Mouse (Mus musculus): ENCODE data around the gene Pomp.

Gene Pomp

GRCm38 (mm10) chr5:147902008-147902757 is 41.9 kb downstream of the Pomp start:
- DNase-seq (ENCODE audit: low read depth, low spot score): no peak

GRCm38 (mm10) chr5:147903166-147903565 is 42.9 kb downstream of the Pomp start:
- DNase-seq (ENCODE audit: low read depth, low spot score): no peak

- no peak for DNase-seq (ENCODE audit: low read depth, low spot score)
These were observed 46.9 kb downstream of the Pomp start for GRCm38 (mm10) chr5:147907144-147907543.

- no peak for DNase-seq (ENCODE audit: low read depth, low spot score)
These were observed 47.6 kb downstream of the Pomp start for GRCm38 (mm10) chr5:147907851-147908250.

- DNase-seq (ENCODE audit: low read depth, low spot score): no peak
These were observed 50.7 kb downstream of the Pomp start for GRCm38 (mm10) chr5:147910807-147911509.

- no peak for DNase-seq (ENCODE audit: low read depth, low spot score)
These were observed 51.5 kb downstream of the Pomp start for GRCm38 (mm10) chr5:147911744-147912143.

- no peak for DNase-seq (ENCODE audit: low read depth, low spot score)
These were observed 53.1 kb downstream of the Pomp start for GRCm38 (mm10) chr5:147913241-147913842.

GRCm38 (mm10) chr5:147915038-147915566 is 54.8 kb downstream of the Pomp start:
- DNase-seq (ENCODE audit: low read depth, low spot score): no peak

- DNase-seq (ENCODE audit: low read depth, low spot score): no peak
These were observed 55.9 kb downstream of the Pomp start for GRCm38 (mm10) chr5:147916171-147916570.

GRCm38 (mm10) chr5:147918044-147918846 is 58.0 kb downstream of the Pomp start:
- DNase-seq (ENCODE audit: low read depth, low spot score): no peak

GRCm38 (mm10) chr5:147924621-147925020 is 64.4 kb downstream of the Pomp start:
- no peak for DNase-seq (ENCODE audit: low read depth, low spot score)

Data from forelimb bud, embryonic 11.5 days (tissue).